Mouse (Mus musculus): Measurements from ENCODE around the gene Ndnf. TPM values are rescaled to one million over a fixed set of nuclear protein-coding genes. Genes with fewer than 3 reads are reported as not detected.

The Ndnf gene
- polyA plus RNA-seq (2015; fragmentation: Nextera tagmentation; extraction: Ambion mirVana) = 11.3 and 12.7 TPM in 2 replicates

GRCm38 (mm10) chr6:65671451-65671850 is at the start of gene Ndnf:
Gene Ndnf (plus strand): TSS chr6:65671590.
- ATAC-seq (ENCODE audit: low FRiP score, low read depth) = peak; percentile 93
- peak within 1 kb of the TSS; percentile 74 for H3K4me3 ChIP-seq
- H3K9me3 ChIP-seq = no peaks in the 10 kb centered on the region
- H3K9ac ChIP-seq = peak within 1 kb of the TSS; percentile 64
- no peaks in the 10 kb centered on the region for H3K36me3 ChIP-seq
- peak within 1 kb of the TSS; percentile 79 for H3K27ac ChIP-seq (replicated peaks)
- under 1% methylated on average over 30 of the region's 45 CpGs for WGBS
- peak within 1 kb of the TSS; percentile 95 for H3K4me2 ChIP-seq
- peaks cover 18% of the 10 kb centered on the region for H3K4me1 ChIP-seq (replicated peaks)
- H3K27me3 ChIP-seq = 0 out of 2 replicates have a peak, but pooled peaks cover 4% of the 10 kb centered on the region

- Histone ChIP-seq H3K27ac (replicated peaks) (no peak overlapping the region), H3K4me2 (no peak overlapping the region), H3K4me3 (no peak overlapping the region), H3K27me3 (no peaks in the 10 kb centered on the region), H3K36me3 (no peaks in the 10 kb centered on the region), H3K4me1 (replicated peaks) (no peaks in the 10 kb centered on the region), H3K9me3 (no peaks in the 10 kb centered on the region), H3K9ac (no peak overlapping the region)
- ATAC-seq (ENCODE audit: low FRiP score, low read depth) = no peak
- WGBS = 74% methylated on average over 3 of the region's 3 CpGs
Observed at GRCm38 (mm10) chr6:65623016-65623715, 48.2 kb upstream of the Ndnf start.

GRCm38 (mm10) chr6:65630578-65630977 is 40.8 kb upstream of the Ndnf start:
- WGBS = 95% methylated on average over 2 of the region's 2 CpGs
- H3K4me1 ChIP-seq (replicated peaks) = no peaks in the 10 kb centered on the region
- H3K9me3 ChIP-seq = no peaks in the 10 kb centered on the region
- ATAC-seq (ENCODE audit: low FRiP score, low read depth) = no peak
- no peak overlapping the region for H3K9ac ChIP-seq
- H3K4me2 ChIP-seq = no peak overlapping the region
- H3K27me3 ChIP-seq = no peaks in the 10 kb centered on the region
- H3K27ac ChIP-seq (replicated peaks) = no peak overlapping the region
- no peaks in the 10 kb centered on the region for H3K36me3 ChIP-seq
- H3K4me3 ChIP-seq = no peak overlapping the region

- no peak overlapping the region for H3K4me2 ChIP-seq
- no peaks in the 10 kb centered on the region for H3K27me3 ChIP-seq
- H3K4me1 ChIP-seq (replicated peaks) = no peaks in the 10 kb centered on the region
- WGBS = 85% methylated on average over 5 of the region's 5 CpGs
- no peaks in the 10 kb centered on the region for H3K9me3 ChIP-seq
- no peak overlapping the region for H3K27ac ChIP-seq (replicated peaks)
- no peak overlapping the region for H3K9ac ChIP-seq
- ATAC-seq (ENCODE audit: low FRiP score, low read depth) = no peak
- no peaks in the 10 kb centered on the region for H3K36me3 ChIP-seq
- H3K4me3 ChIP-seq = no peak overlapping the region
Observed at GRCm38 (mm10) chr6:65632184-65632583, 39.2 kb upstream of the Ndnf start.

- H3K9me3 ChIP-seq = no peaks in the 10 kb centered on the region
- no peak for ATAC-seq (ENCODE audit: low FRiP score, low read depth)
- no peak overlapping the region for H3K4me2 ChIP-seq
- no peak overlapping the region for H3K9ac ChIP-seq
- no peak overlapping the region for H3K27ac ChIP-seq (replicated peaks)
- H3K4me1 ChIP-seq (replicated peaks) = no peaks in the 10 kb centered on the region
- no peak overlapping the region for H3K4me3 ChIP-seq
- no peaks in the 10 kb centered on the region for H3K27me3 ChIP-seq
- no peaks in the 10 kb centered on the region for H3K36me3 ChIP-seq
Observed at GRCm38 (mm10) chr6:65642431-65642830, 29.0 kb upstream of the Ndnf start.

GRCm38 (mm10) chr6:65644110-65644509 is 27.3 kb upstream of the Ndnf start:
- Histone ChIP-seq H3K4me3 (no peak overlapping the region), H3K9ac (no peak overlapping the region), H3K36me3 (no peaks in the 10 kb centered on the region), H3K27ac (replicated peaks) (no peak overlapping the region), H3K27me3 (no peaks in the 10 kb centered on the region), H3K4me2 (no peak overlapping the region), H3K4me1 (replicated peaks) (no peaks in the 10 kb centered on the region), H3K9me3 (no peaks in the 10 kb centered on the region)
- WGBS = 39% methylated on average over 4 of the region's 4 CpGs
- no peak for ATAC-seq (ENCODE audit: low FRiP score, low read depth)

- Histone ChIP-seq H3K9ac (no peak overlapping the region), H3K4me1 (replicated peaks) (no peaks in the 10 kb centered on the region), H3K9me3 (no peaks in the 10 kb centered on the region), H3K27ac (replicated peaks) (no peak overlapping the region), H3K4me2 (no peak overlapping the region), H3K4me3 (no peak overlapping the region), H3K36me3 (no peaks in the 10 kb centered on the region), H3K27me3 (no peaks in the 10 kb centered on the region)
- ATAC-seq (ENCODE audit: low FRiP score, low read depth) = no peak
- WGBS = 82% methylated on average over 3 of the region's 3 CpGs
Observed at GRCm38 (mm10) chr6:65646408-65646807, 25.0 kb upstream of the Ndnf start.

- H3K36me3 ChIP-seq = no peaks in the 10 kb centered on the region
- no peak overlapping the region for H3K27ac ChIP-seq (replicated peaks)
- no peak overlapping the region for H3K9ac ChIP-seq
- no peak overlapping the region for H3K4me2 ChIP-seq
- no peak for ATAC-seq (ENCODE audit: low FRiP score, low read depth)
- 86% methylated on average over 6 of the region's 6 CpGs for WGBS
- H3K27me3 ChIP-seq = no peaks in the 10 kb centered on the region
- no peaks in the 10 kb centered on the region for H3K4me1 ChIP-seq (replicated peaks)
- H3K4me3 ChIP-seq = no peak overlapping the region
- H3K9me3 ChIP-seq = no peaks in the 10 kb centered on the region
Observed at GRCm38 (mm10) chr6:65647731-65648130, 23.7 kb upstream of the Ndnf start.

- Histone ChIP-seq H3K4me1 (replicated peaks) (no peaks in the 10 kb centered on the region), H3K4me2 (no peak overlapping the region), H3K4me3 (no peak overlapping the region), H3K27me3 (no peaks in the 10 kb centered on the region), H3K36me3 (no peaks in the 10 kb centered on the region), H3K9ac (no peak overlapping the region), H3K27ac (replicated peaks) (no peak overlapping the region), H3K9me3 (no peaks in the 10 kb centered on the region)
- ATAC-seq (ENCODE audit: low FRiP score, low read depth) = no peak
- WGBS = 29% methylated on average over 4 of the region's 4 CpGs
Observed at GRCm38 (mm10) chr6:65651376-65651775, 20.0 kb upstream of the Ndnf start.

GRCm38 (mm10) chr6:65661272-65661671 is 10.1 kb upstream of the Ndnf start:
- no peak overlapping the region for H3K4me2 ChIP-seq
- no peaks in the 10 kb centered on the region for H3K4me1 ChIP-seq (replicated peaks)
- no peak overlapping the region for H3K4me3 ChIP-seq
- no peaks in the 10 kb centered on the region for H3K9me3 ChIP-seq
- H3K36me3 ChIP-seq = no peaks in the 10 kb centered on the region
- no peak overlapping the region for H3K9ac ChIP-seq
- no peak overlapping the region for H3K27ac ChIP-seq (replicated peaks)
- no peaks in the 10 kb centered on the region for H3K27me3 ChIP-seq
- WGBS = 86% methylated on average over 4 of the region's 4 CpGs
- no peak for ATAC-seq (ENCODE audit: low FRiP score, low read depth)

- Histone ChIP-seq H3K4me1 (replicated peaks) (no peaks in the 10 kb centered on the region), H3K27ac (replicated peaks) (no peak overlapping the region), H3K9me3 (no peaks in the 10 kb centered on the region), H3K27me3 (no peaks in the 10 kb centered on the region), H3K4me2 (no peak overlapping the region), H3K9ac (no peak overlapping the region), H3K4me3 (no peak overlapping the region), H3K36me3 (no peaks in the 10 kb centered on the region)
- WGBS = 71% methylated on average over 2 of the region's 2 CpGs
- ATAC-seq (ENCODE audit: low FRiP score, low read depth) = no peak
Observed at GRCm38 (mm10) chr6:65662050-65662449, 9.3 kb upstream of the Ndnf start.

- Histone ChIP-seq H3K4me3 (no peak overlapping the region), H3K4me2 (no peak overlapping the region), H3K9me3 (no peaks in the 10 kb centered on the region), H3K9ac (no peak overlapping the region), H3K27me3 (no peaks in the 10 kb centered on the region), H3K4me1 (replicated peaks) (no peaks in the 10 kb centered on the region), H3K27ac (replicated peaks) (no peak overlapping the region), H3K36me3 (no peaks in the 10 kb centered on the region)
- ATAC-seq (ENCODE audit: low FRiP score, low read depth) = no peak
- WGBS = 81% methylated on average over 6 of the region's 6 CpGs
Observed at GRCm38 (mm10) chr6:65663990-65664389, 7.4 kb upstream of the Ndnf start.

GRCm38 (mm10) chr6:65666295-65666694 is 5.1 kb upstream of the Ndnf start:
- Histone ChIP-seq H3K9ac (no peak overlapping the region), H3K4me1 (replicated peaks) (no peaks in the 10 kb centered on the region), H3K27me3 (no peaks in the 10 kb centered on the region), H3K9me3 (no peaks in the 10 kb centered on the region), H3K4me3 (no peak overlapping the region), H3K4me2 (no peak overlapping the region), H3K36me3 (no peaks in the 10 kb centered on the region), H3K27ac (replicated peaks) (no peak overlapping the region)
- ATAC-seq (ENCODE audit: low FRiP score, low read depth) = no peak
- WGBS = 69% methylated on average over 3 of the region's 3 CpGs

All from hindbrain, embryonic 15.5 days (tissue).